In the genomic region with DNA sequence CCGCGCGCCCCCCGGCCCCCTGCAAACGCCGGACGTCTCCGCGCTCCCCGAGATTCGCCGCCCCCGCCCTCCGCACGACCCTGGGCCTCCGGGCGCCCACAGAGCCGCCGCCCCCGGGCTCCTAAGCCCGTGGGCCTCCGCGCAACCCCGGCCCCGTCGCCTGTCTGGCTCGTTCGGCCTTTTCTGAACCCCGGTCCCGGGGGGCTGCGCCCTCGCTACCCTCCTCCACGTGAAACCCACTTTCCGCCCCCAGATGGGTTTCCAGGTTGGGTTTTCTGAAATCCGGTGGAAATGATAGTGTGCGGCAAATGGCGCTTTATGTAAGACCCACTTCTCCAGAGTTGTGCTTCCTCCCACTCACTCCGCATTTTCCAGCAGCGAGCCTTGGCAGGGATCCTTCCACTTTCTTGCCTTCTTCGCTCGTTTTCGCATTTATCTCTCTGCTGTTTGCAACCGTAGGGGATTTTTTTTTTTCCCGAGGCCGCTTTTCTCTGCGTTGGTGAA, we compare ENCODE assay signal across 8 mouse cellular contexts. TPM values are rescaled to one million over a fixed set of nuclear protein-coding genes. Genes with fewer than 3 reads are reported as not detected.
A peak's percentile ranks its signal among the peaks of the same experiment; 100 is the strongest.
DNase-seq lines count a peak whose midpoint lies in the region; ATAC-seq lines count a peak whose summit lies in the region.

No protein-coding gene starts in this region.

- H3K4me1 ChIP-seq in intestine, embryonic 14.5 days (replicated peaks; ENCODE audit: control insufficient read depth, insufficient read depth, low read length), result peaks cover 25% of the 10 kb centered on the region

- peak overlapping the region; percentile 98 for H3K9ac ChIP-seq in intestine, embryonic 14.5 days (ENCODE audit: low read length)

- H3K27ac ChIP-seq in intestine, embryonic 14.5 days (ENCODE audit: low read depth), result peak overlapping the region; percentile 95

- peak; percentile 8 for ATAC-seq in activated CD4-positive, CD25-positive, alpha-beta regulatory T cell, adult 4 months
- peak; percentile 25 for ATAC-seq in intestine, embryonic 14.5 days (replicated peaks; ENCODE audit: low FRiP score, low TSS enrichment, low read depth)
- peak; percentile 15; the same call in 1 of the 2 replicates for ATAC-seq in megakaryocyte, adult 5-6 weeks (ENCODE audit: poor library complexity, severe bottlenecking)

- H3K4me2 ChIP-seq in intestine, embryonic 14.5 days (ENCODE audit: low read length), result peak overlapping the region; percentile 75

- WGBS in intestine, embryonic 14.5 days, result 0% methylated on average over 35 of the region's 46 CpGs

- peak overlapping the region; percentile 95 for H3K4me3 ChIP-seq in intestine, embryonic 14.5 days (ENCODE audit: low read depth, low read length)

- no peaks in the 10 kb centered on the region for H3K9me3 ChIP-seq in intestine, embryonic 14.5 days (ENCODE audit: control insufficient read depth, low read length)

- DNase-seq in embryo, embryonic 10 days (ENCODE audit: low spot score), result peak; percentile 31
- DNase-seq in gastrocnemius, postnatal 10 days, result peak; percentile 47
- DNase-seq in intestine, embryonic 14.5 days (ENCODE audit: low spot score), result peak; percentile 83
- DNase-seq in left cerebral cortex, postnatal 10 days (ENCODE audit: extremely low spot score in 1 of 2, low spot score in 2 of 2), result peak; percentile 65 to 73
- peak; percentile 72 for DNase-seq in right cerebral cortex, postnatal 25 days
- DNase-seq in yolk sac, embryonic 10.5 days (ENCODE audit: low spot score), result peak; percentile 50

- H3K27me3 ChIP-seq in intestine, embryonic 14.5 days (replicated peaks; ENCODE audit: control insufficient read depth, insufficient read depth, low read length), result no peaks in the 10 kb centered on the region

- intact Hi-C loops in left cerebral cortex, postnatal 10 days (cut with DNase I), result loop anchor here (5.0 kb wide), 1 partner anchor 53 kb away; a partner anchor contains a TSS

- no peaks in the 10 kb centered on the region for H3K36me3 ChIP-seq in intestine, embryonic 14.5 days (ENCODE audit: control insufficient read depth, insufficient read depth, low read length)

RNA-seq across cellular contexts. Expression of a gene that starts 0.7 kb away (rescaled TPM):
- 10 to 100 TPM; 23.5 TPM for polyA plus RNA-seq in activated CD4-positive, CD25-positive, alpha-beta regulatory T cell, adult 4 months (2017; shearing (Covaris generic))
- total RNA-seq in gastrocnemius, postnatal 10 days (2021), result 100 to 1,000 TPM; 177 to 186 TPM
- 92.9 and 94.5 TPM in 2 replicates for polyA plus RNA-seq in intestine, embryonic 14.5 days (2014; fragmentation: Nextera tagmentation; extraction: Ambion mirVana)
- total RNA-seq in left cerebral cortex, postnatal 10 days (2021), result 100 to 1,000 TPM; 455 to 477 TPM
- total RNA-seq in megakaryocyte, adult 5-6 weeks (2015), result 66.9 and 72.9 TPM in 2 replicates
- total RNA-seq in megakaryocyte, adult 5-6 weeks (2017), result 79.8 and 91.7 TPM in 2 replicates

RNA-seq across cellular contexts. Expression of a gene that starts 22.1 kb away (rescaled TPM):
- 10 to 100 TPM; 21.5 to 24.0 TPM for polyA plus RNA-seq in activated CD4-positive, CD25-positive, alpha-beta regulatory T cell, adult 4 months (2017; shearing (Covaris generic))
- 1 to 10 TPM; 6.5 to 7.4 TPM for total RNA-seq in gastrocnemius, postnatal 10 days (2021)
- polyA plus RNA-seq in intestine, embryonic 14.5 days (2014; fragmentation: Nextera tagmentation; extraction: Ambion mirVana), result 27.0 and 27.7 TPM in 2 replicates
- 1 to 10 TPM; 5.1 to 6.0 TPM for total RNA-seq in left cerebral cortex, postnatal 10 days (2021)
- total RNA-seq in megakaryocyte, adult 5-6 weeks (2015), result 9.2 and 13.9 TPM in 2 replicates
- 13.6 and 16.4 TPM in 2 replicates for total RNA-seq in megakaryocyte, adult 5-6 weeks (2017)

RNA-seq across cellular contexts. Expression of a gene that starts 51.6 kb away (rescaled TPM):
- polyA plus RNA-seq in activated CD4-positive, CD25-positive, alpha-beta regulatory T cell, adult 4 months (2017; shearing (Covaris generic)), result 10 to 100 TPM; 36.6 to 43.5 TPM
- 10 to 100 TPM; 41.6 to 47.9 TPM for total RNA-seq in gastrocnemius, postnatal 10 days (2021)
- polyA plus RNA-seq in intestine, embryonic 14.5 days (2014; fragmentation: Nextera tagmentation; extraction: Ambion mirVana), result 86.2 and 89.4 TPM in 2 replicates
- total RNA-seq in left cerebral cortex, postnatal 10 days (2021), result 10 to 100 TPM; 30.9 to 35.5 TPM
- 27.7 and 32.5 TPM in 2 replicates for total RNA-seq in megakaryocyte, adult 5-6 weeks (2015)
- 40.7 and 49.6 TPM in 2 replicates for total RNA-seq in megakaryocyte, adult 5-6 weeks (2017)

Comparison
In these comparisons a context has a peak if more than half of its experiments do, and no peak if none do; other contexts are left out.
1. Peak in every context shown above with its lines: DNase-seq, ATAC-seq, H3K4me3 ChIP-seq and H3K27ac ChIP-seq.
2. DNase-seq: peak in every context shown above with its lines; median percentile 83 in intestine, embryonic 14.5 days; 72 in right cerebral cortex, postnatal 25 days; 69 in left cerebral cortex, postnatal 10 days; 50 in yolk sac, embryonic 10.5 days; 47 in gastrocnemius, postnatal 10 days; 31 in embryo, embryonic 10 days.